Mouse (Mus musculus): ENCODE results near the gene Mgat4a.

Gene Mgat4a

GRCm38 (mm10) chr1:37491672-37492071 is 49.1 kb downstream of the Mgat4a start:
- no peak for DNase-seq

GRCm38 (mm10) chr1:37490691-37491212 is 50.1 kb downstream of the Mgat4a start:
- DNase-seq, result no peak

GRCm38 (mm10) chr1:37488531-37488930 is 52.3 kb downstream of the Mgat4a start:
- no peak for DNase-seq

- no peak for DNase-seq
These were observed 53.8 kb downstream of the Mgat4a start for GRCm38 (mm10) chr1:37486994-37487393.

GRCm38 (mm10) chr1:37486439-37486838 is 54.4 kb downstream of the Mgat4a start:
- no peak for DNase-seq

GRCm38 (mm10) chr1:37484612-37485011 is 56.2 kb downstream of the Mgat4a start:
- no peak for DNase-seq

GRCm38 (mm10) chr1:37481331-37481730 is 59.5 kb downstream of the Mgat4a start:
- no peak for DNase-seq

GRCm38 (mm10) chr1:37480731-37481130 is 60.1 kb downstream of the Mgat4a start:
- DNase-seq, result no peak

- no peak for DNase-seq
These were observed 61.1 kb downstream of the Mgat4a start for GRCm38 (mm10) chr1:37479759-37480158.

- DNase-seq, result no peak
These were observed 61.7 kb downstream of the Mgat4a start for GRCm38 (mm10) chr1:37479074-37479473.

- DNase-seq, result no peak
These were observed 62.4 kb downstream of the Mgat4a start for GRCm38 (mm10) chr1:37478416-37478815.

- DNase-seq, result no peak
These were observed 62.9 kb downstream of the Mgat4a start for GRCm38 (mm10) chr1:37477928-37478327.

- DNase-seq, result no peak
These were observed 63.6 kb downstream of the Mgat4a start for GRCm38 (mm10) chr1:37477250-37477649.

- no peak for DNase-seq
These were observed 65.5 kb downstream of the Mgat4a start for GRCm38 (mm10) chr1:37475312-37475711.

GRCm38 (mm10) chr1:37474634-37475190 is 66.1 kb downstream of the Mgat4a start:
- no peak for DNase-seq

- DNase-seq, result no peak
These were observed 66.8 kb downstream of the Mgat4a start for GRCm38 (mm10) chr1:37474046-37474445.

GRCm38 (mm10) chr1:37473251-37473650 is 67.6 kb downstream of the Mgat4a start:
- no peak for DNase-seq

- no peak for DNase-seq
These were observed 69.4 kb downstream of the Mgat4a start for GRCm38 (mm10) chr1:37471179-37472148.

GRCm38 (mm10) chr1:37469007-37469406 is 71.8 kb downstream of the Mgat4a start:
- no peak for DNase-seq

- DNase-seq, result no peak
These were observed 73.0 kb downstream of the Mgat4a start for GRCm38 (mm10) chr1:37467806-37468205.

GRCm38 (mm10) chr1:37466322-37466995 is 74.4 kb downstream of the Mgat4a start:
- DNase-seq, result no peak

- no peak for DNase-seq
These were observed 75.9 kb downstream of the Mgat4a start for GRCm38 (mm10) chr1:37464878-37465452.

GRCm38 (mm10) chr1:37457546-37457945 is 83.3 kb downstream of the Mgat4a start:
- no peak for DNase-seq
